Mouse (Mus musculus): ENCODE data around the gene Slc6a21.

GRCm38 (mm10) chr7:45337469-45337868 lies 60.2 kb downstream of the Slc6a21 start:
- TF ChIP-seq POLR2A (IDR thresholded peaks at IDR 0.05; ENCODE audit: low read depth, low read length) (no peak), CTCF (IDR thresholded peaks at IDR 0.05; ENCODE audit: extremely low read depth, insufficient read length, insufficient replicate concordance, low read depth, low read length) (no peak)

All from small intestine, adult 2 months (tissue).